Mouse (Mus musculus) heart, embryonic 16.5 days (tissue): ENCODE data around the gene Cand1. TPM values are rescaled to one million over a fixed set of nuclear protein-coding genes. Genes with fewer than 3 reads are reported as not detected.

Source experiments
- ATAC-seq: fragments of 200-750 bp; cut with Nextera tagmentation; replicated peaks from 2 replicates; pipeline ENCODE4 v1.8.0; 2017; ENCODE audit warnings: moderate number of reproducible peaks; ENCODE audit not compliant: insufficient read depth, low FRiP score; ENCODE audit errors: extremely low read depth
- H3K27ac ChIP-seq: fragments of 300-500 bp; sonication (generic); 2 replicates; pipeline ENCODE4 v1.5.1; 2014; ENCODE audit warnings: mild to moderate bottlenecking, low read length, control low read depth, moderate library complexity
- H3K27me3 ChIP-seq: fragments of 300-500 bp; sonication (generic); 2 replicates; pipeline ENCODE4 v1.6.1; 2014; ENCODE audit warnings: low read length, mixed read lengths; ENCODE audit not compliant: control insufficient read depth, insufficient read depth
- H3K36me3 ChIP-seq: fragments of 300-500 bp; sonication (generic); 2 replicates; pipeline ENCODE4 v1.6.1; 2014; ENCODE audit not compliant: control insufficient read depth, insufficient read depth
- H3K4me1 ChIP-seq: fragments of 300-500 bp; sonication (generic); 2 replicates; pipeline ENCODE4 v1.6.1; 2014; ENCODE audit warnings: low read length, mixed read lengths; ENCODE audit not compliant: control insufficient read depth, insufficient read depth
- H3K4me2 ChIP-seq: fragments of 300-500 bp; sonication (generic); 2 replicates; pipeline ENCODE4 v1.6.1; 2014; ENCODE audit warnings: low read depth, mild to moderate bottlenecking, control low read depth, low read length
- H3K4me3 ChIP-seq: fragments of 300-500 bp; sonication (generic); 2 replicates; pipeline ENCODE4 v1.5.1; 2014; ENCODE audit warnings: mild to moderate bottlenecking, control low read depth, low read length
- H3K9ac ChIP-seq: fragments of 300-500 bp; sonication (generic); 2 replicates; pipeline ENCODE4 v1.6.1; 2014; ENCODE audit warnings: low read length, control low read depth
- H3K9me3 ChIP-seq: fragments of 300-500 bp; sonication (generic); replicated peaks from 2 replicates; pipeline ENCODE4 v1.6.1; 2016; ENCODE audit warnings: low read length; ENCODE audit not compliant: control insufficient read depth
- WGBS: fragments of 180-500 bp; shearing (Covaris S2); extraction: QIAGEN DNeasy Blood & Tissue Kit; methylation state at CpG from one replicate; pipeline ENCODE4 v1.1.7; 2014; 5-methylcytosine and 5-hydroxymethylcytosine counted together
- polyA plus RNA-seq: library from polyadenylated mRNA; unstranded; fragments of >200 nt; fragmentation: Nextera tagmentation; extraction: Ambion mirVana; gene quantifications from 2 replicates; pipeline ENCODE4 v1.2.1, GENCODE M21; 2015

Gene Cand1
- polyA plus RNA-seq, 1 experiment from 2014 or later, result 37.6 TPM

GRCm38 (mm10) chr10:119198186-119198880, 41.5 kb downstream of the Cand1 start:
- H3K27me3 ChIP-seq, result no peaks in the 10 kb centered on the region
- no peak overlapping the region for H3K4me2 ChIP-seq
- no peak overlapping the region for H3K4me3 ChIP-seq
- no peak overlapping the region for H3K27ac ChIP-seq
- H3K9ac ChIP-seq, result no peak overlapping the region
- no peaks in the 10 kb centered on the region for H3K9me3 ChIP-seq
- no peak for ATAC-seq
- 94% methylated on average over 9 of the region's 9 CpGs for WGBS
- H3K36me3 ChIP-seq, result peaks cover 41% of the 10 kb centered on the region
- no peaks in the 10 kb centered on the region for H3K4me1 ChIP-seq

DNA sequence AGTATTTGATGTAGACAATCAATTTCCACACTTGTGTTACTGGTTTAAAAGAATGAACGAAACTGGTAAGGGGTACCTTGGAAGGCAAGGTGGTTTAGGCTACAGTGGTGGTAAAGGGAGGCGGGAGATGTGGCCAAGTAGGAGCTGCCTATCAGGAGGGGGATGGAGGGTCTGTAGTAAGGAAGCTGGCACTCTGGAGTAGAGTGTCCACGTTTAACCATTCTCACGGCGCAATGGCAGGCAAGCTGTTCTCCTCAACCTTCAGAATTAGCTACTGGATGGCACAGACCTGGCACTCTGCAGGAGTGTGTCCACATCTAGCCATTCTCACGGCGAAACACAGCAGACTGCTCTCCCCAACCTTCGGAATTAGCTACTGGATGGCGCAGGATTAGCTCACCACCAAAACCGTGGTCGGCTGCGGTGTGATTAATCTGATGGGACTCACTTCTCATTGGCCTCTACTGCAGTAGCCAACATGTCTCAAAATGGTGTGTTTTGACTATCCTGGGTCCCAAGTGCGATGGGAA, 42.2 kb downstream of the Cand1 start:
- no peak for ATAC-seq

GRCm38 (mm10) chr10:119192598-119193372, 47.1 kb downstream of the Cand1 start:
- peaks cover 11% of the 10 kb centered on the region; the same call in 1 of the 2 replicates for H3K4me1 ChIP-seq
- peak overlapping the region; percentile 28; the same call in 1 of the 2 replicates for H3K9ac ChIP-seq
- no peaks in the 10 kb centered on the region for H3K27me3 ChIP-seq
- peak; percentile 89 for ATAC-seq
- H3K27ac ChIP-seq, result peak overlapping the region; percentile 86
- no peaks in the 10 kb centered on the region for H3K9me3 ChIP-seq
- peaks cover 5% of the 10 kb centered on the region; the same call in 1 of the 2 replicates for H3K36me3 ChIP-seq
- peak overlapping the region; percentile 46 for H3K4me2 ChIP-seq
- 14% methylated on average over 8 of the region's 8 CpGs for WGBS
- H3K4me3 ChIP-seq, result no peak overlapping the region

More for the DNA sequence above, 42.2 kb downstream of the Cand1 start:
- H3K9ac ChIP-seq, result no peak overlapping the region
- H3K27me3 ChIP-seq, result no peaks in the 10 kb centered on the region
- WGBS, result 90% methylated on average over 13 of the region's 13 CpGs
- peaks cover 5% of the 10 kb centered on the region; the same call in 1 of the 2 replicates for H3K4me1 ChIP-seq
- no peak overlapping the region for H3K4me2 ChIP-seq
- peaks cover 35% of the 10 kb centered on the region for H3K36me3 ChIP-seq
- no peak overlapping the region for H3K4me3 ChIP-seq
- H3K27ac ChIP-seq, result no peak overlapping the region
- H3K9me3 ChIP-seq, result no peaks in the 10 kb centered on the region

DNA sequence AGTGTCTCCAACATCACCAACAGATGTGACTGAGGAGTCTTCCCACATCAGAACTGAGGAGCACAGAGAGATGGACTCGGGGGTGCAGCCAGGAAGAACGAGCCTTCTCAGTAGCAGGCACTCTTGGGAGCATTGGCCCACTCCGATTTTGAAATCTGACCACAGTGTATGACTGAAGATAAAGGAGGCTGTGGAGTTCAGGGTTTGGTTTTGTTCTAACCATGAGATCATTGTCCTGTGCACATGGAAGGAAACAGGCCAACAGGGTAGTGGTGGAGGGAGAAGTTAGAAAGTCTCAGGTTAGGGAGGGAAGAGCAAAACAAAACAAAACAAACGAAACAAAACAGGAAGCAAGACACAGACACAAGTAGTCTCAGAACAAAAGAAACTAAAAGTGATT, 52.1 kb downstream of the Cand1 start:
- 57% methylated on average over 4 of the region's 4 CpGs for WGBS
- Histone ChIP-seq H3K27me3 (no peaks in the 10 kb centered on the region), H3K4me1 (peaks cover 6% of the 10 kb centered on the region; the same call in 1 of the 2 replicates), H3K4me3 (no peak overlapping the region), H3K27ac (no peak overlapping the region), H3K9me3 (peaks cover 7% of the 10 kb centered on the region; the same call in 1 of the 2 replicates), H3K36me3 (no peaks in the 10 kb centered on the region), H3K4me2 (no peak overlapping the region), H3K9ac (no peak overlapping the region)
- ATAC-seq, result no peak

DNA sequence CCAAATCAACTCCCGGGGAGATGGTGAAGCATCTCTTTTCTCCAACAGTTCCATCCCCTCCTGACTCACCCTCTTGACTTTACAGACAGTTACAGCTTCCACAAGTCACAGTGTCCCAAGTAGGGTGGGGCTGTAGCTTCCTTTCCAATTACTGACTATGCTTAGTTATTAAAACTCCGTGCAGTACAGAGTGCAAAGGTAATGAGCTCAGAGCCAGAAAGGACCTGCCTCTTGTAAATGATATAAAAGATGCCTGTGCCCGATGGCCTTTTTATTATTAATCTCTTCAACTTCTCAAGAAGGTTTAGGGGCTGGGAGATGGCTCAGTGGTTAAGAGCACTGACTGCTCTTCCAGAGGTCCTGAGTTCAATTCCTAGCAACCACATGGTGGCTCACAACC, 70.2 kb downstream of the Cand1 start:
- Histone ChIP-seq H3K4me3 (no peak overlapping the region), H3K27me3 (no peaks in the 10 kb centered on the region), H3K36me3 (no peaks in the 10 kb centered on the region), H3K4me1 (no peaks in the 10 kb centered on the region), H3K27ac (no peak overlapping the region), H3K9ac (no peak overlapping the region), H3K4me2 (no peak overlapping the region), H3K9me3 (no peaks in the 10 kb centered on the region)
- ATAC-seq, result no peak
- 81% methylated on average over 3 of the region's 3 CpGs for WGBS

GRCm38 (mm10) chr10:119169237-119169636, 70.6 kb downstream of the Cand1 start:
- Histone ChIP-seq H3K9ac (no peak overlapping the region), H3K36me3 (no peaks in the 10 kb centered on the region), H3K4me1 (no peaks in the 10 kb centered on the region), H3K4me2 (no peak overlapping the region), H3K9me3 (no peaks in the 10 kb centered on the region), H3K27ac (no peak overlapping the region), H3K4me3 (no peak overlapping the region), H3K27me3 (no peaks in the 10 kb centered on the region)
- no peak for ATAC-seq
- WGBS, result 79% methylated on average over 13 of the region's 13 CpGs

- ATAC-seq, result no peak
- no peaks in the 10 kb centered on the region for H3K36me3 ChIP-seq
These were observed 71.1 kb downstream of the Cand1 start for GRCm38 (mm10) chr10:119168791-119169190.

DNA sequence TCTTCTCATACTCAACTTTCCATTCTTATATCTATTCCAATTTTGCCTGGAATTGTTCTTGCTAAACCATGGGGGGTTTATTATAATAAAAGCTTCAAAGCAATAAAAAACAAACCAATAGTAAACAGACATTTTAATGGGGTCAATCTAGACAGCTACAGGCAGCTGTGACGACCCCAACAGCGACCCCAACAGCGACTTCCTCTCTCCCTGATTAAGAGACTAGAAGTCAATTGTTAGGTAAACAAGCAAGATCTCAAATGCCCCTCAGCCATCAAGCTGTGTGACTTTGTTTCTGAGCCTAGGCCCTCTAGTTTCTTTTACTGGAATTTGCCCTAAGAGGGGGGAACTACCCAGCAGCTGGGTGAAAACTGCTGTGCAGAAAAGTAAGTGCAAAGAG, 72.0 kb downstream of the Cand1 start:
- H3K4me3 ChIP-seq, result no peak overlapping the region
- H3K4me2 ChIP-seq, result no peak overlapping the region
- no peaks in the 10 kb centered on the region for H3K36me3 ChIP-seq
- H3K27me3 ChIP-seq, result no peaks in the 10 kb centered on the region
- no peaks in the 10 kb centered on the region for H3K9me3 ChIP-seq
- ATAC-seq, result no peak
- no peak overlapping the region for H3K27ac ChIP-seq
- H3K9ac ChIP-seq, result no peak overlapping the region
- no peaks in the 10 kb centered on the region for H3K4me1 ChIP-seq
- 32% methylated on average over 3 of the region's 3 CpGs for WGBS

More at GRCm38 (mm10) chr10:119168791-119169190, 71.1 kb downstream of the Cand1 start:
- no peak overlapping the region for H3K4me2 ChIP-seq
- H3K4me1 ChIP-seq, result no peaks in the 10 kb centered on the region
- no peaks in the 10 kb centered on the region for H3K9me3 ChIP-seq
- H3K27ac ChIP-seq, result no peak overlapping the region
- no peaks in the 10 kb centered on the region for H3K27me3 ChIP-seq
- no peak overlapping the region for H3K9ac ChIP-seq
- H3K4me3 ChIP-seq, result no peak overlapping the region
- WGBS, result 38% methylated on average over 14 of the region's 14 CpGs

GRCm38 (mm10) chr10:119165051-119165450, 74.8 kb downstream of the Cand1 start:
- no peak overlapping the region for H3K4me2 ChIP-seq
- H3K27me3 ChIP-seq, result no peaks in the 10 kb centered on the region
- peaks cover 4% of the 10 kb centered on the region for H3K9me3 ChIP-seq
- no peak overlapping the region for H3K27ac ChIP-seq
- H3K4me1 ChIP-seq, result no peaks in the 10 kb centered on the region
- no peaks in the 10 kb centered on the region for H3K36me3 ChIP-seq
- 85% methylated on average over 10 of the region's 10 CpGs for WGBS
- no peak overlapping the region for H3K4me3 ChIP-seq
- no peak for ATAC-seq
- no peak overlapping the region for H3K9ac ChIP-seq
